Mouse (Mus musculus): Measurements from ENCODE around the gene Serpinb1b.
"Not testable (repeated sequence)": the region's sequence is repeated elsewhere in the genome, so short reads cannot be mapped to it uniquely, and the experiment has no call there.

Serpinb1b gene

GRCm38 (mm10) chr13:33078056-33078705 lies at the start of gene Serpinb1b:
TSS of gene Serpinb1b (plus strand) at chr13:33078575.
- no peak for DNase-seq (ENCODE audit: low spot score in 2 of 2)

- not testable (repeated sequence) for DNase-seq (ENCODE audit: low spot score in 2 of 2)
These were observed 48.9 kb upstream of the Serpinb1b start for GRCm38 (mm10) chr13:33029478-33029877.

GRCm38 (mm10) chr13:33030281-33030680 lies 48.1 kb upstream of the Serpinb1b start:
- DNase-seq (ENCODE audit: low spot score in 2 of 2) = no peak

GRCm38 (mm10) chr13:33035506-33035905 lies 42.9 kb upstream of the Serpinb1b start:
- DNase-seq (ENCODE audit: low spot score in 2 of 2) = no peak

- no peak for DNase-seq (ENCODE audit: low spot score in 2 of 2)
These were observed 34.8 kb upstream of the Serpinb1b start for GRCm38 (mm10) chr13:33043542-33043941.

DNA sequence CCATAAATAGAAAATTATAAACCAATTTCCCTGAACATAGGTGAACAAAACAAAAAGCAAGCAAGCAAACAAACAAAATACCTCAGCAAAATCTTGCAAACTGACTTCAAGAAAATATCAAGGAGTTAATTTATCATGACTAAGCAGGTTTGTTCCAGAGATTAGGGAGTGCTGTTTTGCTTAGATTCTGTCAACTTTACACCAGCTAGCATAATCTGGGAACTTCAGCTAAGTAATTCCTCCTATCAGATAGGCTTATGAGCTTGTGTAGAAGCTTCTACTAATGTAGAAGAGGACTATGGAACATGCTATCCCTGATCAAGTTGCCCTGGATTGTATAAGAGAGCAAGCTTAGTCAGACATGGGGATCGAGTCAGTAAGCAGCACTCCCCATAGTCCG lies 31.1 kb upstream of the Serpinb1b start:
- DNase-seq (ENCODE audit: low spot score in 2 of 2) = no peak

- DNase-seq (ENCODE audit: low spot score in 2 of 2) = no peak
These were observed 30.2 kb upstream of the Serpinb1b start for GRCm38 (mm10) chr13:33048187-33048586.

GRCm38 (mm10) chr13:33051697-33052096 lies 26.7 kb upstream of the Serpinb1b start:
- DNase-seq (ENCODE audit: low spot score in 2 of 2) = no peak

DNA sequence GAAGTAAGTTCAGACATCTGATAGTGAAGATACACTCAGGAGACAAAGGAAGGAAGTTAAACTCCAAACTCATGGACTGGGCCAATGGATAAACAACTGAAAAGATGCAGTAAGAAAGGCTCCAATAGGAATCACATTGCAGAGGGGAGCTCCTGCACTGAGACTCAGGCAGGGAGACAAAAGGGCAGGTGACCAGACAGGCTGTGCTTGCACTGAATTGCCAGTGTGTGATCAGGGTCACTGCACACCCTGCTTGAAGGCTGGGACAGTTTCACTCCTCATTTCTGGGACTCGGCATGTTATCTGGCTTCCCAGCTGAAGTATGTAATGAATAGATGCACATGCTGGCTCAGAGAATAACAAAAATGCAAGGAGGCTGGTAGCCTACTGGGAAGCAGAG lies 15.3 kb upstream of the Serpinb1b start:
- no peak for DNase-seq (ENCODE audit: low spot score in 2 of 2)

DNA sequence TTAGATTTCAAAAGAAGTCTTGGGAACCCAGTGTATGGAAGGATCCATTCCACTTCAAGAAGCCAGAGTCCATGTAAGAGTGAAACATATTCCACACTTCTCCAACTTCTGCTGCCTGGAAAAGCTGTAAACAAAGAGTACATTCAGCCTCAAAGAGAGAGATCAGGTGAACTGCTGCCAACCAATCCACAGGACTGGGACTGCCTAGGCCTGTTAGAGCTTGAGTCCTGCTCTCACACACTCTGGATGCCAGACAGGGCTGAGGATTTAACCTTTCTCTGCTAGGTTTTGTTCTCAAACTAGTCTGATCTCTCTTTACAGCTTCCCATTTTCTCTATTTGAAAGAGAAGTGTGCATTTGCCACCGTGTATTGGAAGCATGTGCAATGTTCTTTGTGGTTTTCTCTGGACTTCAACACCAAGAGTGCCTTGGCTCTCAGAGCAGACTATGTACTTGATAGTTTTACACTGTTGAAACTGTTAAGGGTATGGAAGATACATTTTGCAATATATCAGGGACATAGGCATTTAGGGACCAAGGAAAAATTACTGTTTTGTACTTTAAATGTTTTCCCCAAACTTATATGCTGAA lies 10.9 kb upstream of the Serpinb1b start:
- DNase-seq (ENCODE audit: low spot score in 2 of 2) = no peak

- no peak for DNase-seq (ENCODE audit: low spot score in 2 of 2)
These were observed 10.2 kb upstream of the Serpinb1b start for GRCm38 (mm10) chr13:33068164-33068563.

- no peak for DNase-seq (ENCODE audit: low spot score in 2 of 2)
These were observed 6.6 kb upstream of the Serpinb1b start for GRCm38 (mm10) chr13:33071776-33072175.

- DNase-seq (ENCODE audit: low spot score in 2 of 2) = no peak
These were observed 4.3 kb upstream of the Serpinb1b start for GRCm38 (mm10) chr13:33074029-33074428.

- DNase-seq (ENCODE audit: low spot score in 2 of 2) = no peak
These were observed 2.1 kb upstream of the Serpinb1b start for GRCm38 (mm10) chr13:33076247-33076646.

DNA sequence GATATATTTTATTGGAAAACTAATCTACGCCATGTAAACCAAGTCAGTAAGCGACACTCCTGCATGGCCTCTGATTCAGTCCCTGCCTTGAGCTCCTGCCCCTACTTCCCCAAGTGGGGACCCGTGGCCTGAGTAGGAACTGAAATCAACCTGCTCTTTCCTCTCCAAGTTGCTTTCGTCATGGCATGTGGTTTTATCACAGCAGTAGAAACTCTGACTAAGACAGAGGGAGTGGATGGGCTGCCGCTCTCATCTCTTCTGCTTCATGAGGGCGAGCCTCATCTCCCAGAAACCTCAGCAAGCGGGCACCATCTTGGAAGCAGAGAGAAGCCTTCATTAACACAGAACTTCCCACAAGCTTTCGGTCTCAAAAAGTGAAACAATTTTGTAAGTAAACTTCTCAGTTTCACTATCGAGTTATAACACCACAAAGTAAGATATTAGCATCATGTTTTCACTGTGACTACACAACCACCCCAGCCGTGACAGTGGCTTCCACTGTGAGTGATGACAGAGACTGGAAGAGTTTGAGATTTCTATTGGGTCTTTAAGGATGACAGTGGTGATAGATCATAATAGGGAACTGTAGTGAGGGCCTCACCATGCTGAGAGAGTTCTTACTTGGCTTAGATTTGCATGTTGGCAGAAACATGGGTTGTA lies 1.2 kb upstream of the Serpinb1b start:
- DNase-seq (ENCODE audit: low spot score in 2 of 2) = no peak

DNA sequence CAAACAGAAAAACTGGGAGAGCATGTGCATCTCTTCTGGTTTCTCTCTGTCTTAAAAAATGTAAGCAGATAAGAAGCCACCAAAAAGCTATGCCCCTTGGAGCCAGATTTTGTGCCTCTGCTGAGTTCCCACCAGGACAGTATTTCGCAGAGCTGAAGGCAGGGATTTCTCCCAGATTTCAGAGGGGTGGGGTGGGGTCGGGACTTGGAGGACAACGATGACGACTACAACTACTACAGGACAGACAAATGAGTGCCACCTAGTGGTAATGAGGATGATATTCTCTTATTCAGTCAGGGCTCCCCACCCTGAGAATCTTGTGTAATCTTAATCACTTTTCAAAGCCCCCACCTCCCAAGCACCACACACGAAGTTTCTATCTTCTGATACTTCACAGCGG lies 1.0 kb downstream of the Serpinb1b start:
- DNase-seq (ENCODE audit: low spot score in 2 of 2) = no peak

- DNase-seq (ENCODE audit: low spot score in 2 of 2) = no peak
These were observed 2.0 kb downstream of the Serpinb1b start for GRCm38 (mm10) chr13:33080356-33080755.

DNA sequence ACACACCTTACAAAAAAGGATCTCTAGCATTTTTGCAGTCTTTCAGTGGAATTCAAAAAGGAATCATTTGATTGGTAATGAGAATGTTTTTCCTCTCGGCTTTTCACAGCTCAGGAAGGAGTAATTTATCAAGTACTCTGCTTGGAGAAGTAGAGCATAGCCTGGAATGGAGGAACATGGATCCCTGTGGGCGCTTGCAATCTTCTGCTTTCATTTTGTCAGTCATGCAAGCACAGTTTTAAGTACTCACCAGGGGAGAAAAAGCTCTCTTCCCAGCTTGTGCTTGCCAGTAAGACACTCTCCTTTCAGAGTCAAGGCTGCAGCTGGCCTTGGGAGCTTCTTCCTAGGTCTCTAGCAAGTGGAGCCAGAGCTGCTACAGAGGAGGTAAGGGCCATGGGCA lies 5.5 kb downstream of the Serpinb1b start:
- no peak for DNase-seq (ENCODE audit: low spot score in 2 of 2)

DNA sequence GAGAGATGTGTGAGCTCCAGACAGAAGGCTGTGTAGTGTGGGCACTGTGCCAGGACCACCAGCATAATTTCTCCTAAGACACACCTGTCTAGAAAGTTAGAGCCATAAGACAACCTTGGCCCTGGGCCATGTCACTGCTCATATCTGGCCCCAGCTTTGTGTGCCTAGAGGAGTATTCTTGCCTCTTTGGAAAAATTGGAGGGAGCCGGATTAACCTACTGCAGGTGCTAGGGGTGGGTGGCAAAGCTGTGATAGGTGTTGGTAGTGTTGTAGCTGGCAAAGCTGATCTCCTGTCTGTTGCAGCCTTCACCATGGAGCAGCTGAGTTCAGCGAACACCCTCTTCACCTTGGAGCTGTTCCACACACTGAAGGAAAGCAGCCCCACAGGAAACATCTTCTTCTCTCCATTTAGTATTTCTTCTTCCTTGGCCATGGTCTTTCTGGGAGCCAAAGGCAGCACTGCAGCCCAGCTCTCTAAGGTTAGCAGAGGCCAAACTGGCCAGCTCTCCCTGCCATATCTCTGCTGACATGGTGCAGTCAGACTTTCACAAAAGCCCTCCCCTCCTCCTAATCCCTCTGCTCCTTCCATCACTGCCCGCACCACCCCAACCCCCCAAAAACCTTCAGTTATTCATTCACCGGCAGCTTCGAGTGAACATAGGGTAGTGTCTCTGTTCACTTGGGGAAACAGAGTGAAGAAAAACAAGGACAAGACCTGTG lies 6.8 kb downstream of the Serpinb1b start:
- DNase-seq (ENCODE audit: low spot score in 2 of 2) = no peak

DNA sequence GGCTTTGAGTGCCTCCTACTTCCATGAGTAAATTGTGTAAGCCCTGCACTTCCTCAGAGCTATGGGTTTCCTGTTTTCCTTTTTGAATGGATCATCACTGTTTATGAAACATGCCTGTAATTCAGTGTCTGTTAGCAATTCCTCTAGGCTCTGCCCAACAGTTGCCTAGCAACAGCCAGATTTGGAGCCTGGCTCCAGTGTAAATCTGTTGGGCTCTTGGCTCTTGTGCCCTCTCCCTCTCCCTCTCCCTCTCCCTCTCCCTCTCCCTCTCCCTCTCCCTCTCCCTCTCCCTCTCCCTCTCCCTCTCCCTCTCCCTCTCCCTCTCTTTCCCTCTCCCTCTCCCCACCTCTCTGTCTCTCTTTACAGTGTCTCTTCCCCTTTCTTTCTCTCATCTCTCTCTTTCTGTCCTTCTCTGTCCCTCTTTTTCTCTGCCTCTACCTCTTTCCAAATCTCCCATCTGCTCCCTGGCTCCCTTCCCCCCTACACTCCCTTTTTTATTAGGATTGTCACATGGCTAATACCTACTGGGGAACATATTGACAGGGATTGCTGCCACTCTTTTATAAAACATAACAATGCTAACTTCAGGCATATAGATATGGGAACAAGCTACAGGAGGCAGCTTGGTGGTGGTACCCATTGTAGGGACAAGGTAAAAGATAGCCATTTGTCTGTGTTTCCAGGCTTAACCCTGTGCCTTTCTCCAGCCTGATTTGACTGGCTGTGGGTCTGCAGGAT lies 7.5 kb downstream of the Serpinb1b start:
- no peak for DNase-seq (ENCODE audit: low spot score in 2 of 2)

- DNase-seq (ENCODE audit: low spot score in 2 of 2) = no peak
These were observed 11.2 kb downstream of the Serpinb1b start for GRCm38 (mm10) chr13:33089566-33089965.

GRCm38 (mm10) chr13:33090546-33090945 lies 12.2 kb downstream of the Serpinb1b start:
- DNase-seq (ENCODE audit: low spot score in 2 of 2) = no peak

All from urinary bladder, adult 18-20 months (tissue).